ENCODE assay signal across 29 mouse cellular contexts in genomic region chr11:97048090-97048650, GRCm38 (mm10). TPM values are rescaled to one million over a fixed set of nuclear protein-coding genes. Genes with fewer than 3 reads are reported as not detected.
DNase-seq lines count a peak whose midpoint lies in the region; ATAC-seq lines count a peak whose summit lies in the region.
"Had no signal": no experiment of that assay in that cellular context is flagged by ENCODE, and none has a peak within 500 bp of the region (broad histone marks: within the 10 kb centered on the region; RNA-seq: fewer than 3 reads in every experiment).

No protein-coding gene starts in this region.

- no peaks in the 10 kb centered on the region for H3K27me3 ChIP-seq in hindbrain, embryonic 11.5 days (ENCODE audit: control insufficient read depth, insufficient read depth, low read length)
- no peaks in the 10 kb centered on the region for H3K27me3 ChIP-seq in midbrain, embryonic 16.5 days (ENCODE audit: control insufficient read depth, insufficient read depth, low read depth, low read length)
- H3K27me3 ChIP-seq: embryonic facial prominence, embryonic 15.5 days; forebrain, embryonic 12.5 days; hindbrain, embryonic 13.5 days; midbrain, embryonic 15.5 days; neural tube, embryonic 12.5 days had no signal

- H3K9me3 ChIP-seq in hindbrain, embryonic 11.5 days (ENCODE audit: control insufficient read depth, low read length), result no peaks in the 10 kb centered on the region
- H3K9me3 ChIP-seq in midbrain, embryonic 16.5 days (replicated peaks; ENCODE audit: control insufficient read depth, low read length, poor library complexity, severe bottlenecking), result no peaks in the 10 kb centered on the region
- H3K9me3 ChIP-seq: embryonic facial prominence, embryonic 10.5 days; embryonic facial prominence, embryonic 15.5 days; forebrain, embryonic 12.5 days; heart, embryonic 10.5 days; hindbrain, embryonic 13.5 days; midbrain, embryonic 10.5 days; midbrain, embryonic 15.5 days; neural tube, embryonic 12.5 days had no signal

- no peak overlapping the region for H3K27ac ChIP-seq in hindbrain, embryonic 11.5 days (ENCODE audit: low read depth, low read length)
- H3K27ac ChIP-seq in midbrain, embryonic 16.5 days (ENCODE audit: low read length), result no peak overlapping the region
- H3K27ac ChIP-seq: embryonic facial prominence, embryonic 10.5 days; embryonic facial prominence, embryonic 15.5 days; forebrain, embryonic 12.5 days; heart, embryonic 10.5 days; hindbrain, embryonic 13.5 days; kidney, postnatal 0 days; liver, embryonic 14.5 days; midbrain, embryonic 10.5 days; midbrain, embryonic 15.5 days; neural tube, embryonic 12.5 days had no signal

- DNase-seq in ovary, adult 18-20 months (ENCODE audit: low spot score), result peak; percentile 62
- no peak for DNase-seq in ovary, postnatal 36 days (ENCODE audit: low spot score)
- DNase-seq in adipocyte (ENCODE audit: low spot score), result peak; percentile 72
- peak; percentile 75 for DNase-seq in adrenal gland, postnatal 14 days
- DNase-seq in hindbrain, embryonic 11.5 days (ENCODE audit: low spot score), result no peak
- DNase-seq in kidney, postnatal 10 days, result no peak
- DNase-seq: cerebellum, adult 18-20 months; cerebellum, postnatal 25 days; forebrain, postnatal 0 days; gastrocnemius, postnatal 10 days; heart, postnatal 36 days; kidney, adult 8-10 months; liver; lung, adult 2 months; right cerebral cortex, postnatal 14 days; thymus, postnatal 4 days had no signal

- peaks cover 6% of the 10 kb centered on the region for H3K4me1 ChIP-seq in hindbrain, embryonic 11.5 days (replicated peaks; ENCODE audit: control insufficient read depth, insufficient read depth, low read length)
- H3K4me1 ChIP-seq in midbrain, embryonic 16.5 days (ENCODE audit: control insufficient read depth, insufficient read depth, low read length), result peaks cover 20% of the 10 kb centered on the region

- H3K4me3 ChIP-seq in hindbrain, embryonic 11.5 days (ENCODE audit: low read depth, low read length), result no peak overlapping the region
- no peak overlapping the region for H3K4me3 ChIP-seq in midbrain, embryonic 16.5 days (ENCODE audit: low read depth, low read length)
- H3K4me3 ChIP-seq: embryonic facial prominence, embryonic 10.5 days; embryonic facial prominence, embryonic 15.5 days; forebrain, embryonic 12.5 days; heart, embryonic 10.5 days; hindbrain, embryonic 13.5 days; midbrain, embryonic 10.5 days; midbrain, embryonic 15.5 days; neural tube, embryonic 12.5 days had no signal

- no peak overlapping the region for H3K9ac ChIP-seq in hindbrain, embryonic 11.5 days (ENCODE audit: low read depth, low read length)
- H3K9ac ChIP-seq in midbrain, embryonic 16.5 days (ENCODE audit: low read depth, low read length), result no peak overlapping the region
- H3K9ac ChIP-seq: embryonic facial prominence, embryonic 15.5 days; forebrain, embryonic 12.5 days; forebrain, postnatal 0 days; hindbrain, embryonic 13.5 days; liver, embryonic 14.5 days; midbrain, embryonic 15.5 days; neural tube, embryonic 12.5 days had no signal

- no peak for ATAC-seq in hindbrain, embryonic 11.5 days (ENCODE audit: low FRiP score)
- no peak for ATAC-seq in midbrain, embryonic 16.5 days
- ATAC-seq: forebrain, postnatal 0 days; intestine, embryonic 16.5 days; midbrain, embryonic 15.5 days had no signal

- no peak overlapping the region for H3K4me2 ChIP-seq in hindbrain, embryonic 11.5 days (replicated peaks; ENCODE audit: low read depth, low read length)
- H3K4me2 ChIP-seq in midbrain, embryonic 16.5 days (ENCODE audit: low read length), result no peak overlapping the region
- H3K4me2 ChIP-seq: embryonic facial prominence, embryonic 15.5 days; forebrain, embryonic 12.5 days; hindbrain, embryonic 13.5 days; midbrain, embryonic 15.5 days; neural tube, embryonic 12.5 days had no signal

- 86% methylated on average over 8 of the region's 8 CpGs for WGBS in hindbrain, embryonic 11.5 days
- WGBS in midbrain, embryonic 16.5 days, result 86% methylated on average over 8 of the region's 8 CpGs

- no peaks in the 10 kb centered on the region for H3K36me3 ChIP-seq in hindbrain, embryonic 11.5 days (ENCODE audit: control insufficient read depth, insufficient read depth, low read length)
- peaks cover 2% of the 10 kb centered on the region; the same call in 1 of the 2 replicates for H3K36me3 ChIP-seq in midbrain, embryonic 16.5 days (ENCODE audit: control insufficient read depth, insufficient read depth, low read length)
- H3K36me3 ChIP-seq: midbrain, embryonic 15.5 days had no signal

RNA-seq across cellular contexts. Expression of gene Osbpl7, which starts 2.3 kb away (rescaled TPM):
- total RNA-seq in adrenal gland, postnatal 14 days (2021), result 8.0 and 10.1 TPM in 2 replicates
- polyA plus RNA-seq in hindbrain, embryonic 11.5 days (2014; fragmentation: Nextera tagmentation; extraction: Ambion mirVana), result 4.2 and 6.1 TPM in 2 replicates
- polyA plus RNA-seq in midbrain, embryonic 16.5 days (2015; fragmentation: Nextera tagmentation; extraction: Ambion mirVana), result 11.9 and 12.8 TPM in 2 replicates

RNA-seq across cellular contexts. Expression of gene Mrpl10, which starts 6.8 kb away (rescaled TPM):
- 124 and 130 TPM in 2 replicates for total RNA-seq in adrenal gland, postnatal 14 days (2021)
- polyA plus RNA-seq in hindbrain, embryonic 11.5 days (2014; fragmentation: Nextera tagmentation; extraction: Ambion mirVana), result 79.4 and 80.3 TPM in 2 replicates
- polyA plus RNA-seq in midbrain, embryonic 16.5 days (2015; fragmentation: Nextera tagmentation; extraction: Ambion mirVana), result 58.9 and 59.1 TPM in 2 replicates

RNA-seq across cellular contexts. Expression of gene Lrrc46, which starts 7.0 kb away (rescaled TPM):
- 0.93 and 0.94 TPM in 2 replicates for total RNA-seq in adrenal gland, postnatal 14 days (2021)
- polyA plus RNA-seq in hindbrain, embryonic 11.5 days (2014; fragmentation: Nextera tagmentation; extraction: Ambion mirVana), result 5.3 and 7.0 TPM in 2 replicates
- polyA plus RNA-seq in midbrain, embryonic 16.5 days (2015; fragmentation: Nextera tagmentation; extraction: Ambion mirVana), result 3.4 and 4.0 TPM in 2 replicates
- total RNA-seq: heart, postnatal 36 days had no signal

RNA-seq across cellular contexts. Expression of gene Scrn2, which starts 18.4 kb away (rescaled TPM):
- total RNA-seq in adrenal gland, postnatal 14 days (2021), result 15.9 and 18.3 TPM in 2 replicates
- polyA plus RNA-seq in hindbrain, embryonic 11.5 days (2014; fragmentation: Nextera tagmentation; extraction: Ambion mirVana), result 19.4 and 21.7 TPM in 2 replicates
- polyA plus RNA-seq in midbrain, embryonic 16.5 days (2015; fragmentation: Nextera tagmentation; extraction: Ambion mirVana), result 13.7 and 16.7 TPM in 2 replicates

RNA-seq across cellular contexts. Expression of gene Sp6, which starts 35.0 kb away (rescaled TPM):
- total RNA-seq in adrenal gland, postnatal 14 days (2021), result 0.22 and 0.30 TPM in 2 replicates
- 0.07 TPM in 1 of 2 replicates, not detected in the other for polyA plus RNA-seq in hindbrain, embryonic 11.5 days (2014; fragmentation: Nextera tagmentation; extraction: Ambion mirVana)
- polyA plus RNA-seq in midbrain, embryonic 16.5 days (2015; fragmentation: Nextera tagmentation; extraction: Ambion mirVana), result 0.26 and 0.35 TPM in 2 replicates
- total RNA-seq: megakaryocyte progenitor cell, adult 5-6 weeks had no signal
- polyA plus RNA-seq: intestine, embryonic 16.5 days; midbrain, embryonic 15.5 days had no signal

Comparison
In these comparisons a context has a peak if more than half of its experiments do, and no peak if none do; other contexts are left out.
1. DNase-seq: peak in ovary, adult 18-20 months (single experiment), adipocyte (single experiment) and adrenal gland, postnatal 14 days (single experiment); none in ovary, postnatal 36 days (single experiment), hindbrain, embryonic 11.5 days (single experiment) and kidney, postnatal 10 days (single experiment).